Mouse (Mus musculus) myocyte (in vitro differentiated cells): ENCODE measurements around the gene Samhd1.

Experiments used
- E2F4 ChIP-seq: IDR thresholded peaks from one replicate; pipeline ENCODE4 v1.6.1; 2011; ENCODE audit warnings: mild to moderate bottlenecking, control low read depth, moderate library complexity; ENCODE audit not compliant: insufficient read depth
- POLR2A ChIP-seq: IDR thresholded peaks from one replicate; pipeline ENCODE4 v1.6.1; 2011; ENCODE audit warnings: low read depth, mild to moderate bottlenecking, control low read depth, moderate library complexity; ENCODE audit not compliant: insufficient read length

- TF ChIP-seq POLR2A (no peak), E2F4 (no peak)
These were observed 60.3 kb downstream of the Samhd1 start for GRCm38 (mm10) chr2:157074772-157075171.
